Mouse (Mus musculus): Measurements from ENCODE around the gene Syn2. TPM values are rescaled to one million over a fixed set of nuclear protein-coding genes. Genes with fewer than 3 reads are reported as not detected.
A peak's percentile ranks its signal among the peaks of the same experiment; 100 is the strongest.

Gene Syn2
- polyA plus RNA-seq (2016; fragmentation: Nextera tagmentation; extraction: Ambion mirVana), result 0.71 and 1.2 TPM in 2 replicates

- Histone ChIP-seq H3K27ac (no peak within 1 kb of the TSS), H3K9ac (replicated peaks) (peak within 1 kb of the TSS; percentile 60), H3K27me3 (peaks cover 53% of the 10 kb centered on the region), H3K4me1 (replicated peaks) (peaks cover 4% of the 10 kb centered on the region; the same call in 1 of the 2 replicates), H3K36me3 (no peaks in the 10 kb centered on the region), H3K4me2 (peak within 1 kb of the TSS; percentile 91), H3K9me3 (no peaks in the 10 kb centered on the region), H3K4me3 (replicated peaks) (peak within 1 kb of the TSS; percentile 65)
- peak; percentile 94 for ATAC-seq (ENCODE audit: insufficient number of reproducible peaks, insufficient read depth, low FRiP score, low TSS enrichment, low read depth)
- WGBS, result under 1% methylated on average over 75 of the region's 75 CpGs
Measured at GRCm38 (mm10) chr6:115134501-115135331, at the start of gene Syn2. TSS of gene Syn2 (plus strand) at chr6:115134902.

- no peak overlapping the region for H3K4me2 ChIP-seq
- 57% methylated on average over 9 of the region's 9 CpGs for WGBS
- no peaks in the 10 kb centered on the region for H3K4me1 ChIP-seq (replicated peaks)
- H3K27me3 ChIP-seq, result peaks cover 4% of the 10 kb centered on the region; the same call in 1 of the 2 replicates
- no peak overlapping the region for H3K9ac ChIP-seq (replicated peaks)
- no peak for ATAC-seq (ENCODE audit: insufficient number of reproducible peaks, insufficient read depth, low FRiP score, low TSS enrichment, low read depth)
- no peaks in the 10 kb centered on the region for H3K36me3 ChIP-seq
- no peak overlapping the region for H3K27ac ChIP-seq
- H3K4me3 ChIP-seq (replicated peaks), result no peak overlapping the region
- H3K9me3 ChIP-seq, result no peaks in the 10 kb centered on the region
Measured at GRCm38 (mm10) chr6:115085274-115085841, 49.3 kb upstream of the Syn2 start.

GRCm38 (mm10) chr6:115088314-115089106, 46.2 kb upstream of the Syn2 start:
- no peaks in the 10 kb centered on the region for H3K4me1 ChIP-seq (replicated peaks)
- H3K27me3 ChIP-seq, result peaks cover 4% of the 10 kb centered on the region; the same call in 1 of the 2 replicates
- H3K27ac ChIP-seq, result no peak overlapping the region
- no peak overlapping the region for H3K4me3 ChIP-seq (replicated peaks)
- 64% methylated on average over 7 of the region's 7 CpGs for WGBS
- no peak overlapping the region for H3K9ac ChIP-seq (replicated peaks)
- no peaks in the 10 kb centered on the region for H3K9me3 ChIP-seq
- H3K36me3 ChIP-seq, result no peaks in the 10 kb centered on the region
- no peak for ATAC-seq (ENCODE audit: insufficient number of reproducible peaks, insufficient read depth, low FRiP score, low TSS enrichment, low read depth)
- H3K4me2 ChIP-seq, result no peak overlapping the region

- H3K9ac ChIP-seq (replicated peaks), result no peak overlapping the region
- H3K36me3 ChIP-seq, result no peaks in the 10 kb centered on the region
- no peak for ATAC-seq (ENCODE audit: insufficient number of reproducible peaks, insufficient read depth, low FRiP score, low TSS enrichment, low read depth)
- H3K27me3 ChIP-seq, result no peaks in the 10 kb centered on the region
- 56% methylated on average over 1 of the region's 1 CpGs for WGBS
- H3K4me1 ChIP-seq (replicated peaks), result no peaks in the 10 kb centered on the region
- no peak overlapping the region for H3K27ac ChIP-seq
- H3K4me3 ChIP-seq (replicated peaks), result no peak overlapping the region
- no peak overlapping the region for H3K4me2 ChIP-seq
- no peaks in the 10 kb centered on the region for H3K9me3 ChIP-seq
Measured at GRCm38 (mm10) chr6:115091737-115092136, 43.0 kb upstream of the Syn2 start.

GRCm38 (mm10) chr6:115102542-115102941, 32.2 kb upstream of the Syn2 start:
- no peak overlapping the region for H3K9ac ChIP-seq (replicated peaks)
- no peak for ATAC-seq (ENCODE audit: insufficient number of reproducible peaks, insufficient read depth, low FRiP score, low TSS enrichment, low read depth)
- no peaks in the 10 kb centered on the region for H3K9me3 ChIP-seq
- 59% methylated on average over 4 of the region's 4 CpGs for WGBS
- no peaks in the 10 kb centered on the region for H3K36me3 ChIP-seq
- no peak overlapping the region for H3K4me2 ChIP-seq
- H3K4me3 ChIP-seq (replicated peaks), result no peak overlapping the region
- no peaks in the 10 kb centered on the region for H3K4me1 ChIP-seq (replicated peaks)
- H3K27me3 ChIP-seq, result no peaks in the 10 kb centered on the region
- H3K27ac ChIP-seq, result no peak overlapping the region

- Histone ChIP-seq H3K27ac (no peak overlapping the region), H3K27me3 (no peaks in the 10 kb centered on the region), H3K9ac (replicated peaks) (no peak overlapping the region), H3K36me3 (no peaks in the 10 kb centered on the region), H3K9me3 (no peaks in the 10 kb centered on the region), H3K4me1 (replicated peaks) (no peaks in the 10 kb centered on the region), H3K4me2 (no peak overlapping the region), H3K4me3 (replicated peaks) (no peak overlapping the region)
- ATAC-seq (ENCODE audit: insufficient number of reproducible peaks, insufficient read depth, low FRiP score, low TSS enrichment, low read depth), result no peak
- WGBS, result 85% methylated on average over 1 of the region's 1 CpGs
Measured at GRCm38 (mm10) chr6:115111426-115111825, 23.3 kb upstream of the Syn2 start.

GRCm38 (mm10) chr6:115122181-115122580, 12.5 kb upstream of the Syn2 start:
- peaks cover 5% of the 10 kb centered on the region; the same call in 1 of the 2 replicates for H3K27me3 ChIP-seq
- no peaks in the 10 kb centered on the region for H3K9me3 ChIP-seq
- H3K4me2 ChIP-seq, result no peak overlapping the region
- no peak overlapping the region for H3K27ac ChIP-seq
- ATAC-seq (ENCODE audit: insufficient number of reproducible peaks, insufficient read depth, low FRiP score, low TSS enrichment, low read depth), result no peak
- no peak overlapping the region for H3K4me3 ChIP-seq (replicated peaks)
- WGBS, result 85% methylated on average over 4 of the region's 4 CpGs
- no peaks in the 10 kb centered on the region for H3K36me3 ChIP-seq
- peaks cover 10% of the 10 kb centered on the region for H3K4me1 ChIP-seq (replicated peaks)
- no peak overlapping the region for H3K9ac ChIP-seq (replicated peaks)

GRCm38 (mm10) chr6:115123262-115124201, 11.2 kb upstream of the Syn2 start:
- Histone ChIP-seq H3K4me2 (peak overlapping the region; percentile 32), H3K27me3 (peaks cover 5% of the 10 kb centered on the region; the same call in 1 of the 2 replicates), H3K9me3 (no peaks in the 10 kb centered on the region), H3K4me1 (replicated peaks) (peaks cover 11% of the 10 kb centered on the region), H3K9ac (replicated peaks) (no peak overlapping the region), H3K36me3 (no peaks in the 10 kb centered on the region), H3K27ac (no peak overlapping the region), H3K4me3 (replicated peaks) (no peak overlapping the region)
- 26% methylated on average over 10 of the region's 10 CpGs for WGBS
- no peak for ATAC-seq (ENCODE audit: insufficient number of reproducible peaks, insufficient read depth, low FRiP score, low TSS enrichment, low read depth)

GRCm38 (mm10) chr6:115124675-115125357, 9.9 kb upstream of the Syn2 start:
- Histone ChIP-seq H3K4me3 (replicated peaks) (no peak overlapping the region), H3K27me3 (peaks cover 9% of the 10 kb centered on the region; the same call in 1 of the 2 replicates), H3K27ac (no peak overlapping the region), H3K9me3 (no peaks in the 10 kb centered on the region), H3K36me3 (no peaks in the 10 kb centered on the region), H3K4me1 (replicated peaks) (peaks cover 11% of the 10 kb centered on the region), H3K4me2 (no peak overlapping the region), H3K9ac (replicated peaks) (no peak overlapping the region)
- no peak for ATAC-seq (ENCODE audit: insufficient number of reproducible peaks, insufficient read depth, low FRiP score, low TSS enrichment, low read depth)
- 73% methylated on average over 2 of the region's 2 CpGs for WGBS

- 78% methylated on average over 1 of the region's 1 CpGs for WGBS
- no peak overlapping the region for H3K27ac ChIP-seq
- H3K4me3 ChIP-seq (replicated peaks), result no peak overlapping the region
- no peak overlapping the region for H3K9ac ChIP-seq (replicated peaks)
- no peaks in the 10 kb centered on the region for H3K36me3 ChIP-seq
- H3K9me3 ChIP-seq, result no peaks in the 10 kb centered on the region
- H3K4me1 ChIP-seq (replicated peaks), result peaks cover 11% of the 10 kb centered on the region
- H3K27me3 ChIP-seq, result peaks cover 9% of the 10 kb centered on the region; the same call in 1 of the 2 replicates
- no peak overlapping the region for H3K4me2 ChIP-seq
- ATAC-seq (ENCODE audit: insufficient number of reproducible peaks, insufficient read depth, low FRiP score, low TSS enrichment, low read depth), result no peak
Measured at GRCm38 (mm10) chr6:115125358-115125720, 9.4 kb upstream of the Syn2 start.

All from limb, embryonic 12.5 days (tissue).